Mouse (Mus musculus) small intestine, adult 2 months (tissue): Measurements from ENCODE around the gene Minos1. TPM values are rescaled to one million over a fixed set of nuclear protein-coding genes. Genes with fewer than 3 reads are reported as not detected.

Experiments used
- H3K27ac ChIP-seq: fragments of 200-500 bp; 2 replicates; pipeline ENCODE4 v1.5.1; 2012; ENCODE audit warnings: low read depth, low read length, control low read depth, inconsistent platforms; ENCODE audit not compliant: insufficient read depth
- H3K27me3 ChIP-seq: fragments of 200-500 bp; 2 replicates; pipeline ENCODE4 v1.6.1; 2012; ENCODE audit warnings: mild to moderate bottlenecking, moderate library complexity, low read length, inconsistent platforms; ENCODE audit not compliant: control insufficient read depth, insufficient read depth
- H3K36me3 ChIP-seq: fragments of 200-500 bp; 2 replicates; pipeline ENCODE4 v1.6.1; 2012; ENCODE audit warnings: mild to moderate bottlenecking, low read length, control low read depth, inconsistent platforms; ENCODE audit not compliant: control insufficient read depth, insufficient read depth
- H3K4me1 ChIP-seq: fragments of 200-500 bp; 2 replicates; pipeline ENCODE4 v1.6.1; 2012; ENCODE audit warnings: low read length, inconsistent platforms, mixed read lengths; ENCODE audit not compliant: control insufficient read depth, insufficient read depth, insufficient read length
- H3K4me3 ChIP-seq: fragments of 200-500 bp; 2 replicates; pipeline ENCODE4 v1.5.1; 2012; ENCODE audit warnings: low read depth, mild to moderate bottlenecking, control low read depth, inconsistent platforms, low read length, moderate library complexity
- CTCF ChIP-seq: fragments of 200-500 bp; IDR thresholded peaks from 2 replicates; pipeline ENCODE4 v1.5.1; 2012; ENCODE audit warnings: low read depth, mild to moderate bottlenecking, control low read depth, inconsistent platforms, low read length, moderate library complexity, mixed read lengths; ENCODE audit not compliant: insufficient replicate concordance, insufficient read length; ENCODE audit errors: extremely low read depth
- POLR2A ChIP-seq: fragments of 200-500 bp; IDR thresholded peaks from 2 replicates; pipeline ENCODE4 v1.6.1; 2012; ENCODE audit warnings: low read depth, mild to moderate bottlenecking, control low read depth, inconsistent platforms, low read length, moderate library complexity
- WGBS: fragments of 180-500 bp; shearing (Covaris S2); methylation state at CpG from one replicate; pipeline ENCODE4 v1.1.7; 2018; 5-methylcytosine and 5-hydroxymethylcytosine counted together
- polyA plus RNA-seq: library from polyadenylated mRNA; depleted of rRNA; stranded (reverse); fragments of >200 nt; gene quantifications from 2 replicates; pipeline ENCODE4 v1.2.3, GENCODE M21; 2012

Minos1 gene
- polyA plus RNA-seq, 1 experiment = 29.4 TPM

GRCm38 (mm10) chr4:139142985-139143384, 12.1 kb upstream of the Minos1 start:
- TF ChIP-seq POLR2A (no peak), CTCF (no peak)
- Histone ChIP-seq H3K27me3 (no peaks in the 10 kb centered on the region), H3K4me1 (peaks cover 4% of the 10 kb centered on the region; the same call in 1 of the 2 replicates), H3K36me3 (no peaks in the 10 kb centered on the region), H3K4me3 (no peak overlapping the region), H3K27ac (0 out of 2 replicates have a peak overlapping the region, but pooled peaks have one; percentile 8)
- 56% methylated on average over 9 of the region's 9 CpGs for WGBS

- no peak for TF ChIP-seq POLR2A
- TF ChIP-seq CTCF = peak; percentile 15; the same call in 1 of the 2 replicates
- Histone ChIP-seq H3K36me3 (no peaks in the 10 kb centered on the region), H3K4me3 (no peak overlapping the region), H3K4me1 (peaks cover 4% of the 10 kb centered on the region; the same call in 1 of the 2 replicates), H3K27ac (no peak overlapping the region), H3K27me3 (no peaks in the 10 kb centered on the region)
- 57% methylated on average over 6 of the region's 6 CpGs for WGBS
Measured at GRCm38 (mm10) chr4:139141785-139142184, 10.9 kb upstream of the Minos1 start.

GRCm38 (mm10) chr4:139140267-139140666, 9.4 kb upstream of the Minos1 start:
- Histone ChIP-seq H3K27ac (no peak overlapping the region), H3K4me1 (peaks cover 4% of the 10 kb centered on the region; the same call in 1 of the 2 replicates), H3K27me3 (no peaks in the 10 kb centered on the region), H3K4me3 (no peak overlapping the region), H3K36me3 (no peaks in the 10 kb centered on the region)
- TF ChIP-seq POLR2A (no peak), CTCF (peak; percentile 47; the same call in 1 of the 2 replicates)
- WGBS = 68% methylated on average over 2 of the region's 2 CpGs

- 73% methylated on average over 2 of the region's 2 CpGs for WGBS
- no peaks in the 10 kb centered on the region for H3K4me1 ChIP-seq
- TF ChIP-seq POLR2A (no peak), CTCF (no peak)
Measured at GRCm38 (mm10) chr4:139136011-139136410, 5.1 kb upstream of the Minos1 start.

GRCm38 (mm10) chr4:139133109-139133508, 2.2 kb upstream of the Minos1 start:
- H3K4me1 ChIP-seq = no peaks in the 10 kb centered on the region; the same call in 1 of the 2 replicates
- H3K36me3 ChIP-seq = no peaks in the 10 kb centered on the region
- H3K27me3 ChIP-seq = no peaks in the 10 kb centered on the region
- TF ChIP-seq CTCF (no peak), POLR2A (no peak)
- no peak overlapping the region for H3K27ac ChIP-seq
- 69% methylated on average over 5 of the region's 5 CpGs for WGBS
- no peak overlapping the region for H3K4me3 ChIP-seq

More at GRCm38 (mm10) chr4:139136011-139136410, 5.1 kb upstream of the Minos1 start:
- Histone ChIP-seq H3K4me3 (no peak overlapping the region), H3K27me3 (no peaks in the 10 kb centered on the region), H3K36me3 (no peaks in the 10 kb centered on the region), H3K27ac (no peak overlapping the region)

GRCm38 (mm10) chr4:139131858-139132672, 1.2 kb upstream of the Minos1 start:
- Histone ChIP-seq H3K27ac (no peak overlapping the region), H3K27me3 (no peaks in the 10 kb centered on the region), H3K4me1 (no peaks in the 10 kb centered on the region; the same call in 1 of the 2 replicates), H3K4me3 (no peak overlapping the region), H3K36me3 (no peaks in the 10 kb centered on the region)
- no peak for TF ChIP-seq POLR2A
- WGBS = 83% methylated on average over 14 of the region's 14 CpGs
